Mouse (Mus musculus) thymus, postnatal 25 days (tissue): ENCODE measurements around the gene Wdr91.

Experiments
- DNase-seq: peaks from one replicate; pipeline ENCODE4 v3.0.0; 2022

Wdr91 gene

GRCm38 (mm10) chr6:34914462-34914861 lies 3.8 kb upstream of the Wdr91 start:
- no peak for DNase-seq

DNA sequence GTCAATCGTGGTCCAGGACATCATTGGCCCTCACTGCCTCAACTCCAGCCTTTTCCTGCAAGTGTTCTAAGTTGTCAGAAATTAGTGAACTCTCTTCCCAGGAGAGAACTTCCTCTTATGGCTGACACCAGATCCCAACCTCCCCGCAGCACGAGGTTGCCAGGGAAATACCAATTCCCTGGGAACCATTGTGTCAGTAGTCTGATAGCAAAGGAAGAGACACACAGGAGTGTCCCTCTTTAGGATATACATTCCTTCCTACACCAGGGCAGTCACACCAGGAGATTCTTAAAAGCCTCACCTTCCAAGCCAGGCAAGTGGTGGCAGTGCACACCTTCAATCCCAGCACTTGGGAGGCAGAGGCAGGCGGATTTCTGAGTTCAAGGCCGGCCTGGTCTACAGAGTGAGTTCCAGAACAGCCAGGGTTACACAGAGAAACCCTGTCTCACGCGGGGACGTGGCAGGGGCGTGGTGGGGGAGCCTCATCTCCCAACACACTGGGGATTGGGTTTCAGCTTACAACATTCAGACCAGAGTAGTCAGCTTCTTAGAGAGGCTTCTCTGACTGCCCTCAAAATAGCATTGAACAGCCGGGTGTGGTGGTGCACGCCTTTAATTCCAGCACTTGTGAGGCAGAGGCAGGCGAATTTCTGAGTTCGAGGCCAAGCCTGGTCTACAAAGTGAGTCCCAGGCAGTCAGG lies 2.8 kb upstream of the Wdr91 start:
- no peak for DNase-seq

DNA sequence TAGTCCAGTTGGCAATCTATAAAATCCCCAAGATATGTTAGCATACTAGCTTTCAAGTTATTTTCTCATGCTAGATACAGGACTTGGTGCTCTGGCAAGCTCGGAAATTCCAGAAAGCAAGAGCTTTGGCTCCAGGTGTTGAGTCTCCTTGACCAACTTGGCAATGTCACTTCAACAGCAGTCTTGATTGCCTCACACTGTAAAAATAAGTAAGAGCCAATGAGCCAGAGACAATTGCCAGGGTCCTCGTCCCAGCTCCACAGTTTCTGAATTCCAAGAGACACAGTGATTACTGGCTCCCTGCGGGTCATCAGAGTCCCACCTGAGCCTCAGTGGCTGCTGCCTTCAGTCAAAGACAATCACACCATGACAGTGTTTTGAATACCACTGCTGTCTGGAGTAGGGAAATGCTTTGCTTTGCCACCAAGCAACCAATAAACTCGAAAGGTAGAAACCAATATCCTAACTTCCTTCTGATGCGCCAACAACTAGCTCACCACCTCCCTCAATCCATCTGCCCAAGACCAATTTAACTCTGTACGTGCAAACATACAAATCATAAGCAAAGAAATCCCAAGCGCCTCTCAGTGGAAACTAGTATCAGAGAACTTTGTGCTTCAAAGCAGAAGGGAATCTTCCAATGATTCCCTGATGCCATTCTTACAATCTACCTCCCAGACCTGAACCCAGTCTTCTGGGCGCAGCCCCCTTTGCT lies 888 bp downstream of the Wdr91 start:
- no peak for DNase-seq

DNA sequence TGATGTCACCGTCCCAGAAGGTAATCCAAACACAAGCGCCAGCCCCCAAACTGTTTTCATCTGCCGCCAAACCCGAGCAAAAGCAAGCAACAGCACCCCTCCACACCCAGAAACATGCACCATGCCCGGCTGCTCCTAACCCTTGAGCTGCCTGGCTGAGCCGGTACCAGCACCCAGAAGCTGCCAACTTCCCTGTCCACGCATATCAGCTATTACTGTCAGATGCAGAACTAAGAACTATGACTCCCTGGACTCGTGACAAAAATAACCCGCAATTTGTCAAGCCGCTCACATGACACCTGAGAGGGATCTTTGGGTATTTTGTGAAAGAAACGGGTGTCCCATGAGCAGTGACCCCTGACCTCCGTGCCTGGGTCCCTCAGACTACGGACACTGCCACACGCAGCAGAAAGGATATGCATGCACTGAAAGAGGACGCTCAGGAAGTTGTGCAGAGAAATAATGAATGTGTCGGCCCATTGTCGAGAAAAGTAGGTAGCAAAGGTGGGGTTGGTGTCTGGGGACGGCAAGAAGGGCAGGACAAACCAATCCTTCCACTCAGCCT lies 2.9 kb downstream of the Wdr91 start:
- no peak for DNase-seq

DNA sequence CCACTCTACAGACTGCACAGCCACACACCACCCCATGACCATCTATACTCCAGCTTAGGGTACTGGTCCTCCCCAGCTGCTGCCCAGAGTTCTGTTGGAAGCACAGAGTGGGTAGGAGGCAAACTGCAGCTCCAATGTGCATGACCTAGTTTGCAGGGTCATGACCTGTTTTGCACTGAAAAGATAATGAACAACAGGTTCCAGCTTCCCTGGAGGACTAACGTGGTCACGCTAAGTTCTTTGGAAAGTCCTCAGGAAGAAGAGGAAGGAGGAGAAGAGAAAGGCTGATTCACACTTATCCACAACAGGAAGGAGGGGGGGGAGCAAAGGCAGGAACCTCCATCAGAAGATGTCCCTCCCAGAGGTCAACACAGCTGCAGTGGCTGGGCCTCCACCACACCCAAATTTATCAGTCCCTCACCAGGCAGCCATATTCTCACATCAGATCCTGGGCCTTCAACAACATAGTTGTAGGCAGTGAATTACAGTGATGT lies 3.5 kb downstream of the Wdr91 start:
- DNase-seq: no peak

DNA sequence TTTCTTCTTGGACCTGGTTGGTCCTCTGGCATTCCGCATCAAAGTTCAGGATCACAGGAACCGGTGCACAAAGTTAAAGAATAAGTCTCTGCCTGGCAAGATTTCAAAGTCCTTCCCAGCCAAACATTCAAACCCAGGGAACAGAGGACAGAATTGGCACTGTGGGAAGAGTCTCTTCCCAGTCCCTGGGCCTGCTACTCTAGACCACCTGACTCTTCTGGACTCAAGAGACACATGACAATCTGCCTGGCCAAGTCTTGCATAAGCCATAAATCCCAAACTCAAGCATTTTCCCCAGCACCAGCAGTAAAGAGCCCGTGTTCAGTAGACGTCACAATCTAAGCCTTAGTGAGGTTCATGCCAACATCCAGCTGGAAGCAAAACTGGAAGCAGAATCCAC lies 4.0 kb downstream of the Wdr91 start:
- DNase-seq: no peak

GRCm38 (mm10) chr6:34906125-34906524 lies 4.6 kb downstream of the Wdr91 start:
- no peak for DNase-seq

- no peak for DNase-seq
These were observed 6.3 kb downstream of the Wdr91 start for GRCm38 (mm10) chr6:34904361-34904760.

GRCm38 (mm10) chr6:34903851-34904250 lies 6.8 kb downstream of the Wdr91 start:
- DNase-seq: no peak

DNA sequence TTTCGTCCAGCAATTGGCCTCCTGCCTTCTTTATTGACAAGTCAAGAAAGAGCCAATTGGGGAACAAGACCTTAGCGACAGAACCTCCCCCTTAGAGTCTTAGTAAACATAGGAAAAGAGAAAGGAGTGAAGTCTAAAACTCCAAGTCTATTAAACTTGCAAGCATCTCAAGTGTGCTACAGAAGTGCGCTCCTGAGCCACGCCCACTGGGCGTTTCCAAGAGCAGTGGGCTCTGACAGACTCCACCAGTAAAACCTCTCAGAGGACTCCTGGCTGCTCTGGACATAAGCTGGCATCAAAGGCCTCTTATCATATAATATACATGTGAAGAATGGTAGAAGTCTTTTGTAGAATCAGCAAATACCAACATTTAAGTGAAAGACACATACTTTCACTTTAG lies 7.2 kb downstream of the Wdr91 start:
- no peak for DNase-seq

GRCm38 (mm10) chr6:34902578-34902977 lies 8.1 kb downstream of the Wdr91 start:
- no peak for DNase-seq

DNA sequence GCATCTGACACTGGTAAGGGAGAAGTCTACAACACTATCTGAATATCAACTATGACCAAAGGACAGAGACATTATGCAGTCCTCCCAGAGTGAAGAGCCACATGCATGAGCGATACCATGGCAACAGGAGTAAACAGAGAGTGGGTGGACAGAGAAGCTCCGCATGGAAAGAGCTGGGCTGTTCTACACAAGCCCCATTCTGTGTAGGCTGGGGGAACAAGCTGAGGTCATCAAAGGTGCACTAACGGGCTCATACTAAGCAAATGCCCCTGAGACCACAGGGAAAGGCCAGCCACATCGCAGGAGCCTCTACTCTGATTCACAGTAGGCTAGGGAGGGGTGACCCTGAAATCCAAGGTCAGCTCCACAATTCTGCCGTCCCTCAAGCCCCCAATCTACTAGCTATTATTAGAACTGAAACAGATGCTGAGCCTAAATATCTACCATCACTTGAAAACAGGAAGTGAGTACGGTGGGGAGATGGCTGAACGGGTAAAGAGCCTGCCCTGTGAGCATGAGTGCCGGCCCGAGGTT lies 8.7 kb downstream of the Wdr91 start:
- no peak for DNase-seq

- no peak for DNase-seq
These were observed 9.7 kb downstream of the Wdr91 start for GRCm38 (mm10) chr6:34900990-34901389.

- no peak for DNase-seq
These were observed 11.5 kb downstream of the Wdr91 start for GRCm38 (mm10) chr6:34899127-34899526.

DNA sequence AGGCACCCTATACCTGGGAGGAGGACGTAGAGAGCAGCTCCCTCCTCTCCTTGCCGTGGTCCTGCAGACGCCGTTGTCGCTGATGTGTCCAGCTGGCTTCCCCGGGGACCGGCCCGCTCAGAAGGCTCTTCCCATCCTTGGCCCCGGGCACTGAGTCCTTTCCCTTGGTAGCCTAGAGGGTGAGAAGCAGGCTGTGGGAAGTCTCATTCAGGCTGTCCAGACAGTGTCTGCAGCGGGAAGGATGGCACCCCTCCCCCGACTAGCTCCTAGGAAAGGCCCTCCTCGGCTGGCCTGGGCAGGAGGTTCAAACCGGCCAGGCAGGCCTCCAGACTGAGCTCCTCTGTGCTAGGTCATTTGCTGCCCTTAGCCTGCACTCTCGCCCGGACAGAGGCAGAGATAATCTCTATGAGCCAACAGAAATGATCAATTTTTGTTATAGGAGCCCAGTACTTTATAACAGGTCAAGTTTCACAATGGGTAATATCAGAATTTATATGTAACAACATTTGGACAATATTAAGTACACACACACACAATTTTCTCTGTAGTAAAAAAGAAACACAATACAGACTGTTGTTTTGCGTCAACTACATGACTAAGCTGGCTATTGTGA lies 14.4 kb downstream of the Wdr91 start:
- DNase-seq: no peak

DNA sequence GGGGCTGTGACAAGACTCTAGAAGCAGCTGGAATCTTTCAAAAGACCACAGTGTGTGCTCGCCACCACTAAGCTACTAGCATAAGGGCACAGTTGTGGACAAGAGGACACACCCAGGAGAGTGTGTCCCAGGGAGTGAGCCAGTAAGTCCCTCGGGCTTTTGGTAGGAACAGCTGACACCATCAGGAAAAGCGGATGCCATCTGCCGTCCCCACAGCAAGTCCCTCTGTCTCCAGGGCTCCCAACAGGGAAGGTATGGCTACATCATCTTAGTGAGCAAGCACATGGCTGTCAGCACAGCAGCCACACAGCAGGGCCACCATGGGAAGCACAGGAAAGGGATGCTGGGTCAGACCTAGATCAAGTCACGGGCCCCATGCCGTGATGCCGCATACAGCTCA lies 15.1 kb downstream of the Wdr91 start:
- DNase-seq: no peak

DNA sequence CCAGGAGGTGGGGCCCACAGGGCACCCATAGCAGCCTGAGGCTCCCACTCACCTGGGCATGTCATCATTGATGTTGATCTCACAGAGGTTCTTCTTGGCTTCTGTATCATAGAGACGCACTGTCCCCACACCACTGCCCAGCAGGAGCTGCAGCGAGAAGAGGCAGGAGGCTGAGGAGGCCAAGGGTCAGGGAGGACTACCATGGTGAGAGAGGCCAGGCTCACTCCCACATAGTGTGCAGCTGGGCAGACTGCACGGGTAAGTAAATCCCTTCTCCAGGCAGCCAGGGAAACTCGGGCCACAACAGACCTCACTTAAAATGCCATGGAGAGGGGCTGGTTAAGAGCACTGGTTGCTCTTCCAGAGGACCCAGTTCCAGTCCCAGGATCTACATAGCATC lies 21.5 kb downstream of the Wdr91 start:
- no peak for DNase-seq

DNA sequence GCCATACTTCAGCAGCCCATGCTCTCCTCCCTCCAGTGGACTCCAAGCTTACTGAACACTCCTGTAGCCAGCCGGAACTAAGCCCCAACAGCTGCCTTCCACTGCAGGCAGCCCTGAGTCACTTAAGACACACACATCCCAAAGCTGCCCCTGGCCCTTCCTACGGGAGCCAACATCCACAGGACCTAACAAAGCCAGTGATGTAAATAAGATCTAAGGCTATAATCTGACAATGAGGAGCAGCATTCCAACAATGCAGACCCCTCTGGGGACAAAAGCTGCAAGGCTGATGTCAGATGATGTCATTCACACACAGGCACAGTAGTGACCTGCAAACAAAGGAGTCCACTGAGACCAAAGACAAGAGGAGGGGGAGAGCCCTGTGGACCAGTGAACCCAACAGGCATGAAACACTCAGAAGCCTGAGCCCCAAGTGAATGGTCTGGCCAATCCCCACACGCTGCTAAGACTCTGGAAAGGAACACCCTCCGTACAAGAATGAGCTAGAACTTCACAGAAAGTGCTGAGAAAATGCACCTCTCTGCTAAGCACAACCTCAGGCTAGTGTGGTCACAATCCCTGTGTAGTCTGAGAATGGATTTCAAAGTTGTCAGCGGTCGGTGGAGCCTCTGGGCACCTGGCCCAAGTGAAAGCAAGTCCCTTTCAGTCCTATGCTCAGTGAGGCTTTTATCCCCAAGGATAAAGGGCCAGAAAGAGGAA lies 23.4 kb downstream of the Wdr91 start:
- no peak for DNase-seq

GRCm38 (mm10) chr6:34884724-34885123 lies 26.0 kb downstream of the Wdr91 start:
- DNase-seq: no peak

DNA sequence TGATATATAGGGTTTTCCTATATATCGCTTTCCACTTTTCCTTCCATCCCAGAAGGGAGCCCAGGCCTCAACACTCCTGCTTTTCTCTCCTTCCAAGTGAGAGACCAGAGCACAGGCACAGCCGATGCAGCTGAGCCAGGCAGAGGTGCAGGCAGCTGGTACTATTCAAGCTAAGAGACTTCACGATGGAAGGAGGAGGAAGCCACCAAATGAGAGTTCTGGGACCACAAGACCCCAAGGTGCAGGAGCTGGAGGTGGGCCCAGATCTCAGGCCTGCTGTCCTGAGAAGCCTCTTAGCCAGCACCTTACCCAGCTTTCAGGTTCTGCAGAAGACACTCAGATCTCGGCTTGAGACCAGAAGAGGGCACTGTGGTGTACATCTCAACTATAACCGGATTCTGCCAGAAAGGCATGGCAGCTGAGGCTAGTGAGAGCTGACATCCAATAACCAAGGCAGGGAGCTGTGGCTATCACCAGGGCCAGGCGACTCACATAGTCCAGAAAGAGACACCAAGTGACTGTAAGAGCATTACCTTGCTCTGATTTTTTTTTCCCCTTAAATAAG lies 30.7 kb downstream of the Wdr91 start:
- DNase-seq: peak; percentile 64

- DNase-seq: no peak
These were observed 31.5 kb downstream of the Wdr91 start for GRCm38 (mm10) chr6:34879101-34879740.
